Mouse (Mus musculus) stomach, embryonic 14.5 days (tissue): ENCODE data around the gene Fas. TPM values are rescaled to one million over a fixed set of nuclear protein-coding genes. Genes with fewer than 3 reads are reported as not detected.
A peak's percentile ranks its signal among the peaks of the same experiment; 100 is the strongest.

Experiments
- ATAC-seq: fragments of 200-750 bp; cut with Nextera tagmentation; 2 replicates; pipeline ENCODE4 v1.8.0; 2017; ENCODE audit warnings: low read depth, moderate TSS enrichment; ENCODE audit not compliant: insufficient number of reproducible peaks, insufficient read depth, low FRiP score
- H3K27ac ChIP-seq: fragments of 300-500 bp; sonication (generic); 2 replicates; pipeline ENCODE4 v1.5.1; 2014; ENCODE audit warnings: mild to moderate bottlenecking, low read length, moderate library complexity, mixed read lengths
- H3K27me3 ChIP-seq: fragments of 300-500 bp; sonication (generic); 2 replicates; pipeline ENCODE4 v1.6.1; 2014; ENCODE audit warnings: low read length, control low read depth, mixed read lengths; ENCODE audit not compliant: control insufficient read depth, insufficient read depth
- H3K36me3 ChIP-seq: fragments of 300-500 bp; sonication (generic); 2 replicates; pipeline ENCODE4 v1.6.1; 2014; ENCODE audit warnings: mild to moderate bottlenecking, control low read depth, low read length, moderate library complexity, mixed read lengths; ENCODE audit not compliant: control insufficient read depth, insufficient read depth
- H3K4me1 ChIP-seq: fragments of 300-500 bp; sonication (generic); 2 replicates; pipeline ENCODE4 v1.6.1; 2014; ENCODE audit warnings: low read length, control low read depth, mixed read lengths; ENCODE audit not compliant: control insufficient read depth, insufficient read depth
- H3K4me2 ChIP-seq: fragments of 300-500 bp; sonication (generic); replicated peaks from 2 replicates; pipeline ENCODE4 v1.6.1; 2014; ENCODE audit warnings: low read depth, low read length, control low read depth
- H3K4me3 ChIP-seq: fragments of 300-500 bp; sonication (generic); 2 replicates; pipeline ENCODE4 v1.5.1; 2014; ENCODE audit warnings: low read depth, low read length, control low read depth
- H3K9ac ChIP-seq: fragments of 300-500 bp; sonication (generic); replicated peaks from 2 replicates; pipeline ENCODE4 v1.6.1; 2014; ENCODE audit warnings: low read depth, mild to moderate bottlenecking, control low read depth, low read length, moderate library complexity, mixed read lengths
- H3K9me3 ChIP-seq: fragments of 300-500 bp; sonication (generic); 2 replicates; pipeline ENCODE4 v1.6.1; 2016; ENCODE audit warnings: low read depth, low read length, control low read depth; ENCODE audit not compliant: control insufficient read depth
- WGBS: fragments of 180-500 bp; shearing (Covaris S2); extraction: QIAGEN DNeasy Blood & Tissue Kit; methylation state at CpG from one replicate; pipeline ENCODE4 v1.1.7; 2014; 5-methylcytosine and 5-hydroxymethylcytosine counted together
- polyA plus RNA-seq: library from polyadenylated mRNA; unstranded; fragments of >200 nt; fragmentation: Nextera tagmentation; extraction: Ambion mirVana; gene quantifications from 2 replicates; pipeline ENCODE4 v1.2.1, GENCODE M21; 2014

Fas gene
- polyA plus RNA-seq, 1 experiment from 2014 or later, result 3.1 TPM

GRCm38 (mm10) chr19:34287656-34288415, 2.6 kb upstream of the Fas start:
- no peaks in the 10 kb centered on the region for H3K36me3 ChIP-seq
- H3K27ac ChIP-seq, result no peak overlapping the region
- ATAC-seq, result no peak
- no peak overlapping the region for H3K4me3 ChIP-seq
- WGBS, result 76% methylated on average over 13 of the region's 13 CpGs
- no peak overlapping the region for H3K9ac ChIP-seq
- peaks cover 5% of the 10 kb centered on the region; the same call in 1 of the 2 replicates for H3K4me1 ChIP-seq
- no peaks in the 10 kb centered on the region for H3K9me3 ChIP-seq
- H3K27me3 ChIP-seq, result no peaks in the 10 kb centered on the region
- H3K4me2 ChIP-seq, result no peak overlapping the region

- no peaks in the 10 kb centered on the region for H3K9me3 ChIP-seq
- H3K4me1 ChIP-seq, result peaks cover 5% of the 10 kb centered on the region; the same call in 1 of the 2 replicates
- H3K4me2 ChIP-seq, result no peak overlapping the region
- WGBS, result 90% methylated on average over 1 of the region's 1 CpGs
- ATAC-seq, result no peak
- H3K27me3 ChIP-seq, result no peaks in the 10 kb centered on the region
- no peaks in the 10 kb centered on the region for H3K36me3 ChIP-seq
- H3K4me3 ChIP-seq, result no peak overlapping the region
- no peak overlapping the region for H3K27ac ChIP-seq
- no peak overlapping the region for H3K9ac ChIP-seq
Measured at GRCm38 (mm10) chr19:34288696-34289095, 1.8 kb upstream of the Fas start.

GRCm38 (mm10) chr19:34290872-34291341, 441 bp downstream of the Fas start:
- Histone ChIP-seq H3K9ac (peak overlapping the region; percentile 33), H3K27ac (no peak overlapping the region), H3K27me3 (no peaks in the 10 kb centered on the region), H3K4me2 (peak overlapping the region; percentile 92), H3K4me3 (peak overlapping the region; percentile 43), H3K4me1 (peaks cover 5% of the 10 kb centered on the region; the same call in 1 of the 2 replicates), H3K9me3 (no peaks in the 10 kb centered on the region), H3K36me3 (no peaks in the 10 kb centered on the region)
- WGBS, result 8% methylated on average over 15 of the region's 15 CpGs
- peak; percentile 42; the same call in 1 of the 2 replicates for ATAC-seq

GRCm38 (mm10) chr19:34291379-34291778, 913 bp downstream of the Fas start:
- 56% methylated on average over 8 of the region's 8 CpGs for WGBS

GRCm38 (mm10) chr19:34291956-34292355, 1.5 kb downstream of the Fas start:
- Histone ChIP-seq H3K9ac (no peak overlapping the region), H3K27ac (no peak overlapping the region), H3K4me3 (no peak overlapping the region), H3K4me1 (peaks cover 5% of the 10 kb centered on the region; the same call in 1 of the 2 replicates), H3K27me3 (no peaks in the 10 kb centered on the region), H3K9me3 (no peaks in the 10 kb centered on the region), H3K4me2 (no peak overlapping the region), H3K36me3 (no peaks in the 10 kb centered on the region)
- 72% methylated on average over 5 of the region's 5 CpGs for WGBS
- no peak for ATAC-seq

More at GRCm38 (mm10) chr19:34291379-34291778, 913 bp downstream of the Fas start:
- H3K9me3 ChIP-seq, result no peaks in the 10 kb centered on the region
- no peaks in the 10 kb centered on the region for H3K36me3 ChIP-seq
- no peaks in the 10 kb centered on the region for H3K27me3 ChIP-seq
- no peak overlapping the region for H3K9ac ChIP-seq
- H3K4me1 ChIP-seq, result peaks cover 5% of the 10 kb centered on the region; the same call in 1 of the 2 replicates
- no peak overlapping the region for H3K27ac ChIP-seq
- peak overlapping the region; percentile 92 for H3K4me2 ChIP-seq
- no peak for ATAC-seq
- H3K4me3 ChIP-seq, result peak overlapping the region; percentile 43; the same call in 1 of the 2 replicates

GRCm38 (mm10) chr19:34292701-34293100, 2.2 kb downstream of the Fas start:
- Histone ChIP-seq H3K4me2 (no peak overlapping the region), H3K4me3 (no peak overlapping the region), H3K36me3 (no peaks in the 10 kb centered on the region), H3K27me3 (no peaks in the 10 kb centered on the region), H3K4me1 (peaks cover 5% of the 10 kb centered on the region; the same call in 1 of the 2 replicates), H3K27ac (no peak overlapping the region), H3K9ac (no peak overlapping the region), H3K9me3 (no peaks in the 10 kb centered on the region)
- no peak for ATAC-seq
- WGBS, result 71% methylated on average over 2 of the region's 2 CpGs

- H3K9ac ChIP-seq, result no peak overlapping the region
- H3K4me1 ChIP-seq, result peaks cover 5% of the 10 kb centered on the region; the same call in 1 of the 2 replicates
- no peaks in the 10 kb centered on the region for H3K36me3 ChIP-seq
- 84% methylated on average over 3 of the region's 3 CpGs for WGBS
- no peaks in the 10 kb centered on the region for H3K9me3 ChIP-seq
- H3K4me2 ChIP-seq, result no peak overlapping the region
- H3K27me3 ChIP-seq, result no peaks in the 10 kb centered on the region
- ATAC-seq, result no peak
- H3K4me3 ChIP-seq, result no peak overlapping the region
- no peak overlapping the region for H3K27ac ChIP-seq
Measured at GRCm38 (mm10) chr19:34293376-34293947, 3.0 kb downstream of the Fas start.

- Histone ChIP-seq H3K4me3 (no peak overlapping the region), H3K36me3 (no peaks in the 10 kb centered on the region), H3K4me1 (no peaks in the 10 kb centered on the region), H3K27me3 (no peaks in the 10 kb centered on the region), H3K9ac (no peak overlapping the region), H3K4me2 (no peak overlapping the region), H3K27ac (no peak overlapping the region), H3K9me3 (no peaks in the 10 kb centered on the region)
- ATAC-seq, result no peak
- WGBS, result 36% methylated on average over 6 of the region's 6 CpGs
Measured at GRCm38 (mm10) chr19:34295442-34295841, 5.0 kb downstream of the Fas start.
